Mouse (Mus musculus): ENCODE measurements around the gene Nrxn1. TPM values are rescaled to one million over a fixed set of nuclear protein-coding genes. Genes with fewer than 3 reads are reported as not detected.

The Nrxn1 gene
- total and polyA plus RNA-seq, 2 experiments = 2.9 to 13.9 TPM

GRCm38 (mm10) chr17:90141602-90142001 is 951.3 kb downstream of the Nrxn1 start:
- TF ChIP-seq POLR2A (IDR thresholded peaks at IDR 0.05; ENCODE audit: extremely low read depth, insufficient read depth, low read length) = no peak
- TF ChIP-seq CTCF (IDR thresholded peaks at IDR 0.05; ENCODE audit: low read depth, low read length) = no peak
- DNase-seq (ENCODE audit: extremely low read depth, low read depth, low spot score) = no peak
- Histone ChIP-seq H3K79me2 (ENCODE audit: control insufficient read depth, insufficient read depth, low read length) (no peaks in the 10 kb centered on the region), H3K4me1 (ENCODE audit: control insufficient read depth, insufficient read depth, low read length) (no peaks in the 10 kb centered on the region), H3K27ac (replicated peaks; ENCODE audit: insufficient read depth, low read depth, low read length) (no peak overlapping the region), H3K27me3 (ENCODE audit: control insufficient read depth, insufficient read depth, low read length) (no peaks in the 10 kb centered on the region; the same call in 1 of the 2 replicates), H3K9ac (ENCODE audit: low read depth, low read length) (no peak overlapping the region), H3K4me3 (ENCODE audit: insufficient read depth, low read depth, low read length) (no peak overlapping the region), H3K36me3 (ENCODE audit: control insufficient read depth, insufficient read depth, low read length) (no peaks in the 10 kb centered on the region)
- WGBS = 49% methylated on average over 4 of the region's 4 CpGs

DNA sequence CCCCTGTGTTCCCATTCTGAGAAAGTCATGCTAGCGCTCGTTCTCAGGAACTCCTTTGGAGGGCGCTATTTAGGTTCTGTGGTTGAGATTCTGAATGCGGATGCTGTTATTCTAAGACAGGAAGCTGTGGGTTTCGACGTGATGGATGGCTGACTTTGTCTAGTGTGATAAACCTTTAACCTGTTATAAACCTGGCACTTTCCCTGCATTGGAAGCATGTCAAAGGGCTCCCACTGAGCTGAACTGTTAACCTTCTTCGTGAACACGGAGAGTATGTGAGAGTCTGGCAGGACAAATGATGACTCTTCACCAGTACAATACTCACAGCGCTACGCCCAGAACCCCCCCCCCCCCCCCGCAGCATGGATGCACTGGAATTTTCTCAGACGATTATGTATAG is 962.0 kb downstream of the Nrxn1 start:
- no peaks in the 10 kb centered on the region for H3K36me3 ChIP-seq (ENCODE audit: control insufficient read depth, insufficient read depth, low read length)
- H3K27ac ChIP-seq (replicated peaks; ENCODE audit: insufficient read depth, low read depth, low read length) = no peak overlapping the region
- no peaks in the 10 kb centered on the region for H3K4me1 ChIP-seq (ENCODE audit: control insufficient read depth, insufficient read depth, low read length)
- H3K4me3 ChIP-seq (ENCODE audit: insufficient read depth, low read depth, low read length) = no peak overlapping the region
- H3K27me3 ChIP-seq (ENCODE audit: control insufficient read depth, insufficient read depth, low read length) = no peaks in the 10 kb centered on the region
- TF ChIP-seq POLR2A (IDR thresholded peaks at IDR 0.05; ENCODE audit: extremely low read depth, insufficient read depth, low read length) = no peak
- no peak for TF ChIP-seq CTCF (IDR thresholded peaks at IDR 0.05; ENCODE audit: low read depth, low read length)
- H3K9ac ChIP-seq (ENCODE audit: low read depth, low read length) = no peak overlapping the region
- no peaks in the 10 kb centered on the region for H3K79me2 ChIP-seq (ENCODE audit: control insufficient read depth, insufficient read depth, low read length)
- 76% methylated on average over 12 of the region's 12 CpGs for WGBS
- DNase-seq (ENCODE audit: extremely low read depth, low read depth, low spot score) = no peak

DNA sequence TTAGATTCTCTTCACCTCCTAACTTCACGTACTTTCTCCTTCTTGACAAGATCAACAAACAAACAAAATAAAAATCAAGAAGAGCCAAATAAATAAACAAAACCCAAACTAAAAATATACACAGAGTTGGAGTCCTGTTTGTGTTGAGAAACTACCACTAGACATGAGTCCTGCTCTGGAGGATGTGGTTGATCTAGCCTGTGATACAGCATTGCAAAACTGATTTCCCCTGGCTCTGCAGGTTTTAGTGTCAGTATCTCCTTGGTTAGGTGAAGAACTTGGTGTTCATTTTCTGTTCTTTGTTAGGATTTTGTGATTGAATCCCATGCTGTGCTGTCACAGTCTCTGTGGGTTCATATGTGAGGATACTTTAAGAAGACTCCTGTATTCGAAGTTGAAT is 963.7 kb downstream of the Nrxn1 start:
- H3K4me1 ChIP-seq (ENCODE audit: control insufficient read depth, insufficient read depth, low read length) = no peaks in the 10 kb centered on the region
- WGBS = 71% methylated on average over 2 of the region's 2 CpGs
- no peak for DNase-seq (ENCODE audit: extremely low read depth, low read depth, low spot score)
- H3K79me2 ChIP-seq (ENCODE audit: control insufficient read depth, insufficient read depth, low read length) = no peaks in the 10 kb centered on the region
- no peaks in the 10 kb centered on the region for H3K36me3 ChIP-seq (ENCODE audit: control insufficient read depth, insufficient read depth, low read length)
- H3K4me3 ChIP-seq (ENCODE audit: insufficient read depth, low read depth, low read length) = no peak overlapping the region
- TF ChIP-seq POLR2A (IDR thresholded peaks at IDR 0.05; ENCODE audit: extremely low read depth, insufficient read depth, low read length) (no peak), CTCF (IDR thresholded peaks at IDR 0.05; ENCODE audit: low read depth, low read length) (no peak)
- no peak overlapping the region for H3K9ac ChIP-seq (ENCODE audit: low read depth, low read length)
- no peaks in the 10 kb centered on the region for H3K27me3 ChIP-seq (ENCODE audit: control insufficient read depth, insufficient read depth, low read length)
- H3K27ac ChIP-seq (replicated peaks; ENCODE audit: insufficient read depth, low read depth, low read length) = no peak overlapping the region

DNA sequence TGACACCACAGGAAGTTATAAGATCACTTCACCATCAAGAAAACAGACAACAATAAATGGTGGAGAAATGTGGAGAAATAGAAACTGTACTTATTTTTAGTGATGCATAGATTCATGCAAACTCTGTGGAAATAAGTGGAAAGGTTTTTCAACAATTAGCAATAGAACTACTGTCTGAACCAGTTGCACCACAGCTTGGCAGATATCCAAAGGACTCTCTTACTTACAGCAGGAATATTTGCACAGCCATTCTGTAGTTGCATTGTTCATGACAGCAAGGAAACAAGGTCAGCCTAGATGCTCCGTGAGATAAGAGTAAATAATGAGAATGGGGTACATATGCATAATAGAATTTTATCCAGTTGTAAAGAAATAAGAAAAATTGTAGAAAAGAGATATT is 965.3 kb downstream of the Nrxn1 start:
- Histone ChIP-seq H3K27me3 (ENCODE audit: control insufficient read depth, insufficient read depth, low read length) (no peaks in the 10 kb centered on the region), H3K79me2 (ENCODE audit: control insufficient read depth, insufficient read depth, low read length) (no peaks in the 10 kb centered on the region), H3K4me3 (ENCODE audit: insufficient read depth, low read depth, low read length) (no peak overlapping the region), H3K36me3 (ENCODE audit: control insufficient read depth, insufficient read depth, low read length) (no peaks in the 10 kb centered on the region), H3K4me1 (ENCODE audit: control insufficient read depth, insufficient read depth, low read length) (no peaks in the 10 kb centered on the region), H3K9ac (ENCODE audit: low read depth, low read length) (no peak overlapping the region), H3K27ac (replicated peaks; ENCODE audit: insufficient read depth, low read depth, low read length) (no peak overlapping the region)
- no peak for DNase-seq (ENCODE audit: extremely low read depth, low read depth, low spot score)
- no peak for TF ChIP-seq POLR2A (IDR thresholded peaks at IDR 0.05; ENCODE audit: extremely low read depth, insufficient read depth, low read length)
- TF ChIP-seq CTCF (IDR thresholded peaks at IDR 0.05; ENCODE audit: low read depth, low read length) = no peak
- 41% methylated on average over 1 of the region's 1 CpGs for WGBS

GRCm38 (mm10) chr17:90122796-90123481 is 969.9 kb downstream of the Nrxn1 start:
- Histone ChIP-seq H3K27me3 (ENCODE audit: control insufficient read depth, insufficient read depth, low read length) (no peaks in the 10 kb centered on the region), H3K27ac (replicated peaks; ENCODE audit: insufficient read depth, low read depth, low read length) (no peak overlapping the region), H3K4me3 (ENCODE audit: insufficient read depth, low read depth, low read length) (no peak overlapping the region), H3K4me1 (ENCODE audit: control insufficient read depth, insufficient read depth, low read length) (no peaks in the 10 kb centered on the region), H3K79me2 (ENCODE audit: control insufficient read depth, insufficient read depth, low read length) (no peaks in the 10 kb centered on the region), H3K9ac (ENCODE audit: low read depth, low read length) (no peak overlapping the region), H3K36me3 (ENCODE audit: control insufficient read depth, insufficient read depth, low read length) (no peaks in the 10 kb centered on the region)
- DNase-seq (ENCODE audit: extremely low read depth, low read depth, low spot score) = no peak
- 64% methylated on average over 5 of the region's 5 CpGs for WGBS
- TF ChIP-seq CTCF (IDR thresholded peaks at IDR 0.05; ENCODE audit: low read depth, low read length) = no peak
- TF ChIP-seq POLR2A (IDR thresholded peaks at IDR 0.05; ENCODE audit: extremely low read depth, insufficient read depth, low read length) = no peak

DNA sequence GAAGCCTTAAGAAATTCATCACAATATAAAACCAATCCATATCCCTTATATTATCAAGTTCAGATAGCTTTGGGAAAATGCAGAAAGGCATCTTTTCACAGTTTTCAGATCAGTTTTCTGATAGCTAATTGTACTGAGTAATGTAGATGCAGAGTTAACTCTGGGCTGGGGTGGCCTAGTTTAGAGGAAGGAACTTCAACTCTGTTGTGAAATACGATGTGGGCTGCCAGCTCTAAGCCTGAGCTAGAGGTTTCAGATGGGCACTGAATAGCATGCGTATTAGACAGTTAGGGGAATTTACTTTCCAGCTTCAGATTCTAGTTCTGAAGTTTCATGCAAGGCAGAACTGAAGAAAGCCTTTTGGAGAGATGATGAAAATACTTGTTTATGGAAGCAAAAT is 976.6 kb downstream of the Nrxn1 start:
- Histone ChIP-seq H3K27me3 (ENCODE audit: control insufficient read depth, insufficient read depth, low read length) (no peaks in the 10 kb centered on the region), H3K36me3 (ENCODE audit: control insufficient read depth, insufficient read depth, low read length) (no peaks in the 10 kb centered on the region), H3K79me2 (ENCODE audit: control insufficient read depth, insufficient read depth, low read length) (no peaks in the 10 kb centered on the region), H3K9ac (ENCODE audit: low read depth, low read length) (no peak overlapping the region), H3K27ac (replicated peaks; ENCODE audit: insufficient read depth, low read depth, low read length) (no peak overlapping the region), H3K4me3 (ENCODE audit: insufficient read depth, low read depth, low read length) (no peak overlapping the region), H3K4me1 (ENCODE audit: control insufficient read depth, insufficient read depth, low read length) (no peaks in the 10 kb centered on the region)
- TF ChIP-seq CTCF (IDR thresholded peaks at IDR 0.05; ENCODE audit: low read depth, low read length) (no peak), POLR2A (IDR thresholded peaks at IDR 0.05; ENCODE audit: extremely low read depth, insufficient read depth, low read length) (no peak)
- no peak for DNase-seq (ENCODE audit: extremely low read depth, low read depth, low spot score)
- WGBS = 66% methylated on average over 2 of the region's 2 CpGs
